Mouse (Mus musculus) cerebellum, postnatal 14 days (tissue): ENCODE data around the gene Fbxw5.

ENCODE experiments used
- DNase-seq, 2 experiments: peaks; one replicate each; pipeline ENCODE4 v3.0.0; 2021; ENCODE audit warnings: mixed read lengths in 2 of 2

The Fbxw5 gene

GRCm38 (mm10) chr2:25500576-25501405 lies at the start of gene Fbxw5:
Gene Fbxw5 (plus strand): TSS chr2:25500750.
- peak; percentile 88 to 89 for DNase-seq

- no peak for DNase-seq
Observed at GRCm38 (mm10) chr2:25450853-25451647, 49.5 kb upstream of the Fbxw5 start.

GRCm38 (mm10) chr2:25452951-25453350 lies 47.6 kb upstream of the Fbxw5 start:
- DNase-seq: no peak

GRCm38 (mm10) chr2:25456205-25456953 lies 44.2 kb upstream of the Fbxw5 start, which contains the start of gene Clic3:
Gene Clic3 (plus strand): TSS chr2:25456838.
- peak in 1 of 2 experiments; percentile 52 for DNase-seq

GRCm38 (mm10) chr2:25457022-25457896 lies 43.3 kb upstream of the Fbxw5 start:
- peak; percentile 84 to 88 for DNase-seq

- DNase-seq: peak; percentile 62 to 71
Observed at GRCm38 (mm10) chr2:25458911-25459310, 41.6 kb upstream of the Fbxw5 start.

GRCm38 (mm10) chr2:25460135-25460534 lies 40.4 kb upstream of the Fbxw5 start:
- no peak for DNase-seq

GRCm38 (mm10) chr2:25460551-25461309 lies 39.8 kb upstream of the Fbxw5 start, which contains the start of gene Paxx:
Gene Paxx (minus strand): TSS chr2:25461094.
- peak; percentile 93 to 94 for DNase-seq

- DNase-seq: no peak
Observed at GRCm38 (mm10) chr2:25461407-25461806, 39.1 kb upstream of the Fbxw5 start.

- peak; percentile 61 to 70 for DNase-seq
Observed at GRCm38 (mm10) chr2:25463630-25464029, 36.9 kb upstream of the Fbxw5 start.

GRCm38 (mm10) chr2:25465256-25465655 lies 35.3 kb upstream of the Fbxw5 start:
- DNase-seq: no peak

GRCm38 (mm10) chr2:25465816-25466635 lies 34.5 kb upstream of the Fbxw5 start:
- DNase-seq: peak in 1 of 2 experiments; percentile 60

- no peak for DNase-seq
Observed at GRCm38 (mm10) chr2:25467606-25468303, 32.8 kb upstream of the Fbxw5 start.

GRCm38 (mm10) chr2:25468962-25469915 lies 31.3 kb upstream of the Fbxw5 start:
- DNase-seq: peak; percentile 83 to 91

GRCm38 (mm10) chr2:25469969-25470368 lies 30.6 kb upstream of the Fbxw5 start, which contains the start of gene Ptgds:
Gene Ptgds (minus strand): TSS chr2:25470046.
- no peak for DNase-seq

GRCm38 (mm10) chr2:25472550-25472949 lies 28.0 kb upstream of the Fbxw5 start:
- no peak for DNase-seq

- DNase-seq: no peak
Observed at GRCm38 (mm10) chr2:25477541-25477940, 23.0 kb upstream of the Fbxw5 start.
